Mouse (Mus musculus): ENCODE data around the gene Hacd4. TPM values are rescaled to one million over a fixed set of nuclear protein-coding genes. Genes with fewer than 3 reads are reported as not detected.

Hacd4 gene
- polyA plus RNA-seq, 1 experiment from 2014 or later: 9.1 TPM

DNA sequence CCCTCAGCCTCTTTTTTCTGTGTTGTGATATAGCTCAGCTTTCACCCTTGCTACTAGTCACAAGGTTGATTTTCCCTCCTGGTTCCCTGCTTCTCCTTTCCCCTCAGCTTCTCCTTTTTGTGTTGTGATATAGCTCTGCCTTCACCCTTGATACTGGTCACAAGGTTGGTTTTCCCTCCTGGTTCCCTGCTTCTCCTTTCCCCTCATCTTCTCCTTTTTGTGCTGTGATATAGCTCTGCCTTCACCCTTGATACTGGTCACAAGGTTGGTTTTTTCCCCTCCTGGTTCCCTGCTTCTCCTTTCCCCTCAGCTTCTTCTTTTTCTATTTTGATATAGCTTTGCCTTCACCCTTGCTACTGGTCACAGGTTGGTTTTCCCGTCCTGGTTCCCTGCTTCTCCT is 48.7 kb downstream of the Hacd4 start:
- no peak overlapping the region for H3K4me3 ChIP-seq
- 70% methylated on average over 1 of the region's 1 CpGs for WGBS

DNA sequence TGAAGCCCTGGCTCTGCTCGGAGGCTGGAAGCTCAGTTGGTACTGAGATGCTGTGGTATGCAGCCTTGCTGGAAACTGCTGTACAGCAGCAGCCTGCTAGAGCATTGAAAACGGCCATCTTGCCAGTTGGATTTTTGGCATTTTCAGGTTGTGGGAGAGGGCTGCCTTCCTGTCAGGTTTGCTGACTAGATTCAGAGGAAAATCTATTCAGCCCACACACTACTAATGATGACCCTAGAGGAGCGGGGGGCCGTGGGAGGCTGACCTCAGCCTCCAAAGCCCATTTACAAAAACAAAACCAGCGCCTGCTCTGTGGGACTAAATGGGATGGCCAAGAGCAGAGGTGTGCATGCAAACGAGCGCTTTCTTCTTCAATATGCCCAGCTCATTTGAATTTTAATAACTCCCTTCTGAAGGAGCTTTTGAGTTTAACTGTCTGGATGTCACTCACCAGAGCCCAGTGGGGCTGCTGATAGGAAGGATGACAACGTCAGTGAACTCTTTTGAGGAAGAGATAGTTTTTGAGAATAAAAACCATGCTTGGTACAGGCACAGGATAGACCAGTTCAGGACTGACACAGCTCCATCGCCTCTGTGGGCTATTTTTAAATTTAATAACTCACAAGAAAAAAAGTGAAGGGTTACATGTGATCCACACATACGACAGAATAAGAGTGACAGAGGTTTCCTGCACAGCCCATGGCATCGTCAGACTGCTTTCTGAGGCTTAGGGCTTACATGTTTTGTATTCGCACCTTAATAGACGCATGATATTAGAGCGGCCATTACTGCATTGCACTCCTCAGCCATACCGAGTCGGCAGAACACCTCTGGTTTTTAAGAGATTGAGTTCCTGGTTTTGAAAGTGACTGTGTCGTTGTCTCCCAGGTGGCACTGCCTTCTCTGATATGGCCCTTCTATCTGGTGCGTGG is 66.2 kb downstream of the Hacd4 start:
- no peak overlapping the region for H3K4me2 ChIP-seq
- no peak overlapping the region for H3K9ac ChIP-seq
- 81% methylated on average over 18 of the region's 18 CpGs for WGBS
- H3K27ac ChIP-seq: no peak overlapping the region
- ATAC-seq (ENCODE audit: insufficient number of reproducible peaks, low FRiP score, low TSS enrichment, low read depth): no peak
- no peak overlapping the region for H3K4me3 ChIP-seq
- no peaks in the 10 kb centered on the region for H3K36me3 ChIP-seq
- no peaks in the 10 kb centered on the region for H3K9me3 ChIP-seq
- no peaks in the 10 kb centered on the region for H3K4me1 ChIP-seq
- H3K27me3 ChIP-seq: no peaks in the 10 kb centered on the region

More for the DNA sequence above, 48.7 kb downstream of the Hacd4 start:
- no peaks in the 10 kb centered on the region for H3K9me3 ChIP-seq
- H3K36me3 ChIP-seq: peaks cover 6% of the 10 kb centered on the region
- no peak for ATAC-seq (ENCODE audit: insufficient number of reproducible peaks, low FRiP score, low TSS enrichment, low read depth)
- no peak overlapping the region for H3K27ac ChIP-seq
- no peaks in the 10 kb centered on the region for H3K27me3 ChIP-seq
- H3K9ac ChIP-seq: no peak overlapping the region
- H3K4me2 ChIP-seq: no peak overlapping the region
- no peaks in the 10 kb centered on the region for H3K4me1 ChIP-seq

DNA sequence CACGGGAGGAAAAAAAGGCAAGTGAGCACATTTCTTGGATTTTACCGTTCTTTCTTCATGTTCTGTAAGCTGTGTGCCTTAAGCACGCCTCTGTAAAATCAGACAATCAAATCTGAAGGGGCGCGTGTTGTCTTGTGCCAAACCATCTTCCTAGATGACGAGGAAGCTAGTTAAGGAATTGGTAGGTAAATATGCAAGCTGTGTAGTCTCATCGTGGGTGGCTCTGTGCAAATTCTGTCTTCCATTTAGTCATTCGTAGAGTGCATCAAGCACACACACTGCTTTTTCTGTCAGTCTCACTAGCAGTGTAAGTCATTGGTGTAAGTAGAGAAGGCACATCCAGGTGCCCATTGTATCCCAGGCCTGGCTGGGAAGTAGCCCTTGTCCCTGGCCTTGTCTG is 67.9 kb downstream of the Hacd4 start:
- H3K9ac ChIP-seq: no peak overlapping the region
- no peaks in the 10 kb centered on the region for H3K9me3 ChIP-seq
- no peak overlapping the region for H3K4me2 ChIP-seq
- 70% methylated on average over 8 of the region's 8 CpGs for WGBS
- H3K36me3 ChIP-seq: no peaks in the 10 kb centered on the region
- no peak overlapping the region for H3K27ac ChIP-seq
- no peaks in the 10 kb centered on the region for H3K4me1 ChIP-seq
- H3K27me3 ChIP-seq: no peaks in the 10 kb centered on the region
- H3K4me3 ChIP-seq: no peak overlapping the region
- no peak for ATAC-seq (ENCODE audit: insufficient number of reproducible peaks, low FRiP score, low TSS enrichment, low read depth)

DNA sequence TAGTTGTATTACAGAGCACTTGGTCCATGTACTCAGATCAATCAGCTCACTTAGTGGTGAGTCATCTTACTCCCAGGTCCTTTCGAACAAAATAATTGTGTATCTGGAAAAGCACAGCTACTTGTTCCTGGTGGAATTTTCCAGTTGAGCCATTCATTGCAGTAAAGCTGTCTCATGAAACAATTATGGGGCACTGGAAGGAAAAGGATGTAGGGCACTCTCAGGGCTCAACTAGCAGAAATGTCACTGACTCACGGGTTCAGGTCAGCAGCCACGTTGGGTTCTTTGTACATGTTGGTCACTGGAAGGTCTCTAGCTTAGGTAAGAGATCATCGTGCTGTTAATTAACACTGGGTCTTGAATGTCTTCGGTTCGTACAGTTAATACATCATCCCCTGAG is 68.8 kb downstream of the Hacd4 start:
- ATAC-seq (ENCODE audit: insufficient number of reproducible peaks, low FRiP score, low TSS enrichment, low read depth): no peak
- Histone ChIP-seq H3K4me1 (no peaks in the 10 kb centered on the region), H3K9me3 (no peaks in the 10 kb centered on the region), H3K27ac (no peak overlapping the region), H3K4me2 (no peak overlapping the region), H3K27me3 (no peaks in the 10 kb centered on the region), H3K9ac (no peak overlapping the region), H3K4me3 (no peak overlapping the region), H3K36me3 (no peaks in the 10 kb centered on the region)
- WGBS: 71% methylated on average over 6 of the region's 6 CpGs

- H3K27me3 ChIP-seq: no peaks in the 10 kb centered on the region
- H3K9ac ChIP-seq: no peak overlapping the region
- no peak overlapping the region for H3K4me2 ChIP-seq
- no peak overlapping the region for H3K27ac ChIP-seq
- H3K4me1 ChIP-seq: no peaks in the 10 kb centered on the region
- WGBS: 86% methylated on average over 3 of the region's 3 CpGs
- H3K9me3 ChIP-seq: no peaks in the 10 kb centered on the region
- H3K4me3 ChIP-seq: no peak overlapping the region
- no peaks in the 10 kb centered on the region for H3K36me3 ChIP-seq
- ATAC-seq (ENCODE audit: insufficient number of reproducible peaks, low FRiP score, low TSS enrichment, low read depth): no peak
These were observed 81.3 kb downstream of the Hacd4 start for GRCm38 (mm10) chr4:88357431-88357830.

DNA sequence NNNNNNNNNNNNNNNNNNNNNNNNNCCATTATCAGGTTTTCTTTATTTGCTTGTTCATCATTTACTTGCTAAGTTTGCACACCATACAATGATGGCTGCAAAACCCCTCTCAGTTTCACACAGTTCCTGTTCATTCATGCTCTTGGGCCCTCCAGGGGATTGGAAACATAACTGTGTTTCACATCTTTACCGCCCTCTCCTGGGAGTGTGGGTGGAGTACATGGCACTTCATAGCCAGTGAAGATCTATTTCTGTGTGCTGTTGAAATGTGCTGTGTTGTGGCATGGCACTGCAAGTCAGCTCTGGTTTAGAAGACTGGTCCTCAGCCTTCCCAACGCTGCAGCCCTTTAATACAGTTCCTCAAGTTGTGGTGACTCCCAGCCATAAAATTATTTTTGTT is 82.1 kb downstream of the Hacd4 start:
- H3K4me1 ChIP-seq: no peaks in the 10 kb centered on the region

GRCm38 (mm10) chr4:88350910-88351309 is 87.8 kb downstream of the Hacd4 start:
- Histone ChIP-seq H3K4me3 (no peak overlapping the region), H3K9me3 (no peaks in the 10 kb centered on the region), H3K27me3 (no peaks in the 10 kb centered on the region), H3K36me3 (no peaks in the 10 kb centered on the region), H3K4me2 (no peak overlapping the region), H3K4me1 (no peaks in the 10 kb centered on the region), H3K27ac (no peak overlapping the region), H3K9ac (no peak overlapping the region)
- under 1% methylated on average over 4 of the region's 4 CpGs for WGBS
- ATAC-seq (ENCODE audit: insufficient number of reproducible peaks, low FRiP score, low TSS enrichment, low read depth): no peak

More for the DNA sequence above, 82.1 kb downstream of the Hacd4 start:
- Histone ChIP-seq H3K4me3 (no peak overlapping the region), H3K9ac (no peak overlapping the region), H3K27me3 (no peaks in the 10 kb centered on the region), H3K4me2 (no peak overlapping the region), H3K9me3 (no peaks in the 10 kb centered on the region), H3K36me3 (no peaks in the 10 kb centered on the region), H3K27ac (no peak overlapping the region)
- WGBS: 57% methylated on average over 2 of the region's 2 CpGs
- ATAC-seq (ENCODE audit: insufficient number of reproducible peaks, low FRiP score, low TSS enrichment, low read depth): no peak

Other genes with a start within 250 kb of the Hacd4 start
- not detected in 2 replicates for gene Ifnb1, start 83.8 kb upstream of the Hacd4 start, polyA plus RNA-seq (2015; fragmentation: Nextera tagmentation; extraction: Ambion mirVana)
- gene Ifna15, start 119.3 kb upstream of the Hacd4 start, polyA plus RNA-seq (2015; fragmentation: Nextera tagmentation; extraction: Ambion mirVana): not detected in 2 replicates
- gene Ifna14, start 132.9 kb upstream of the Hacd4 start, polyA plus RNA-seq (2015; fragmentation: Nextera tagmentation; extraction: Ambion mirVana): not detected in 2 replicates
- not detected in 2 replicates for gene Ifna9, start 153.5 kb upstream of the Hacd4 start, polyA plus RNA-seq (2015; fragmentation: Nextera tagmentation; extraction: Ambion mirVana)
- not detected in 2 replicates for gene Ifna12, start 164.4 kb upstream of the Hacd4 start, polyA plus RNA-seq (2015; fragmentation: Nextera tagmentation; extraction: Ambion mirVana)
- not detected in 2 replicates for gene C87499, start 195.5 kb upstream of the Hacd4 start, polyA plus RNA-seq (2015; fragmentation: Nextera tagmentation; extraction: Ambion mirVana)
- gene Ifna13, start 205.5 kb upstream of the Hacd4 start, polyA plus RNA-seq (2015; fragmentation: Nextera tagmentation; extraction: Ambion mirVana): not detected in 2 replicates
- gene Ifna16, start 238.0 kb upstream of the Hacd4 start, polyA plus RNA-seq (2015; fragmentation: Nextera tagmentation; extraction: Ambion mirVana): not detected in 2 replicates
- not detected in 2 replicates for gene Ifna2, start 245.0 kb upstream of the Hacd4 start, polyA plus RNA-seq (2015; fragmentation: Nextera tagmentation; extraction: Ambion mirVana)

Data from limb, embryonic 15.5 days (tissue).